Mouse (Mus musculus) heart, postnatal 0 days (tissue): ENCODE results near the gene Olfr1216. TPM values are rescaled to one million over a fixed set of nuclear protein-coding genes. Genes with fewer than 3 reads are reported as not detected.

ENCODE experiments used
- ATAC-seq: fragments of 200-750 bp; cut with Nextera tagmentation; 2 replicates; pipeline ENCODE4 v1.8.0; 2017; ENCODE audit warnings: low read depth, moderate number of reproducible peaks, moderate library complexity; ENCODE audit not compliant: insufficient read depth
- DNase-seq: peaks from one replicate; pipeline ENCODE4 v3.0.0-alpha.2; 2016; ENCODE audit warnings: low spot score
- H3K27ac ChIP-seq: fragments of 300-500 bp; sonication (generic); 2 replicates; pipeline ENCODE4 v1.5.1; 2014; ENCODE audit warnings: low read depth, mild to moderate bottlenecking
- H3K27me3 ChIP-seq: fragments of 300-500 bp; sonication (generic); 2 replicates; pipeline ENCODE4 v1.6.1; 2014; ENCODE audit warnings: low read length, mixed read lengths; ENCODE audit not compliant: control insufficient read depth, insufficient read depth
- H3K36me3 ChIP-seq: fragments of 300-500 bp; sonication (generic); replicated peaks from 2 replicates; pipeline ENCODE4 v1.6.1; 2014; ENCODE audit warnings: low read length, mixed read lengths; ENCODE audit not compliant: control insufficient read depth, insufficient read depth
- H3K4me1 ChIP-seq: fragments of 300-500 bp; sonication (generic); 2 replicates; pipeline ENCODE4 v1.6.1; 2014; ENCODE audit warnings: antibody characterized with exemption; ENCODE audit not compliant: control insufficient read depth, insufficient read depth
- H3K4me2 ChIP-seq: fragments of 300-500 bp; sonication (generic); 2 replicates; pipeline ENCODE4 v1.6.1; 2014; ENCODE audit warnings: low read depth, mild to moderate bottlenecking, low read length, moderate library complexity
- H3K4me3 ChIP-seq: fragments of 300-500 bp; sonication (generic); 2 replicates; pipeline ENCODE4 v1.5.1; 2014; ENCODE audit warnings: low read depth, low read length
- H3K9ac ChIP-seq: fragments of 300-500 bp; sonication (generic); replicated peaks from 2 replicates; pipeline ENCODE4 v1.6.1; 2014; ENCODE audit warnings: low read depth, low read length, mixed read lengths
- H3K9me3 ChIP-seq: fragments of 300-500 bp; sonication (generic); replicated peaks from 2 replicates; pipeline ENCODE4 v1.6.1; 2016; ENCODE audit warnings: low read length; ENCODE audit not compliant: control insufficient read depth
- CTCF ChIP-seq: IDR thresholded peaks from 2 replicates; pipeline ENCODE4 v1.5.1; 2016; ENCODE audit warnings: antibody characterized with exemption, control low read depth, low read depth
- EP300 ChIP-seq: IDR thresholded peaks from 2 replicates; pipeline ENCODE4 v1.6.1; 2016; ENCODE audit warnings: antibody characterized with exemption, low read depth
- WGBS: fragments of 180-500 bp; shearing (Covaris S2); extraction: QIAGEN DNeasy Blood & Tissue Kit; methylation state at CpG from one replicate; pipeline ENCODE4 v1.1.7; 2014; 5-methylcytosine and 5-hydroxymethylcytosine counted together
- polyA plus RNA-seq: library from polyadenylated mRNA; unstranded; fragments of >200 nt; fragmentation: Nextera tagmentation; extraction: Ambion mirVana; gene quantifications from 2 replicates; pipeline ENCODE4 v1.2.1, GENCODE M21; 2015
- total RNA-seq: library from RNA; depleted of rRNA; stranded (reverse); fragments of >200 nt; gene quantifications from 2 replicates; pipeline ENCODE4 v1.2.3, GENCODE M21; 2014; ENCODE audit warnings: low replicate concordance; rRNA removed

The Olfr1216 gene
- total and polyA plus RNA-seq, 2 experiments from 2014 or later, result not detected

DNA sequence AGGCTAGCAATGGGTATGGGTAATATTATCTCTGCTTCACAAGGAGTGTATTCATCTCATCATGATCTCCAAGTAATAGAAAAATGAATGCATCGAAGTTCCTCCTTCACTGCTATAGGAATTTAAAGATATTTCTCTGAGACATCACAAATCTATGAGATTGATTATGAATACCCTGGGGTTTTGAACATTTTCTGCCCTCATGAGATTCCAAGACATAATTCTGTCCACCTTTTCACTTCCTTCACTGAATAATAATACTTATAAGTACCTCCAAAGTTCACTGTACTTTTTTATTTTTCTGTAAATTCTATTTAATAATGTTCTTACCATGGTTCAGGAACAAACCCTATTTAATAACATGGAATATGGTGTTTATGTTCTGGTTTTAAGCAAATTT, 38.0 kb downstream of the Olfr1216 start, which contains the start of gene Gm13762:
TSS of gene Gm13762 (minus strand) at position 101 of the 400 bp plus-strand sequence.
- Histone ChIP-seq H3K9ac (no peak within 1 kb of the TSS), H3K4me1 (no peaks in the 10 kb centered on the region), H3K27ac (no peak within 1 kb of the TSS), H3K27me3 (no peaks in the 10 kb centered on the region), H3K36me3 (no peaks in the 10 kb centered on the region), H3K4me2 (no peak within 1 kb of the TSS), H3K4me3 (no peak within 1 kb of the TSS), H3K9me3 (no peaks in the 10 kb centered on the region)
- DNase-seq (no peak), ATAC-seq (no peak)
- 64% methylated on average over 1 of the region's 1 CpGs for WGBS
- no peak for TF ChIP-seq CTCF
- no peak for TF ChIP-seq EP300

Other genes with a start within 250 kb of the Olfr1216 start
- not detected in 2 replicates for gene Olfr1200, start 247.9 kb downstream of the Olfr1216 start, total RNA-seq
- not detected in 2 replicates for gene Olfr1200, start 247.9 kb downstream of the Olfr1216 start, polyA plus RNA-seq
- not detected in 2 replicates for gene Olfr1201, start 225.3 kb downstream of the Olfr1216 start, total RNA-seq
- gene Olfr1201, start 225.3 kb downstream of the Olfr1216 start, polyA plus RNA-seq, result not detected in 2 replicates
- not detected in 2 replicates for gene Olfr1202, start 203.8 kb downstream of the Olfr1216 start, total RNA-seq
- gene Olfr1202, start 203.8 kb downstream of the Olfr1216 start, polyA plus RNA-seq, result not detected in 2 replicates
- not detected in 2 replicates for gene Olfr1205, start 188.6 kb downstream of the Olfr1216 start, total RNA-seq
- not detected in 2 replicates for gene Olfr1205, start 188.6 kb downstream of the Olfr1216 start, polyA plus RNA-seq
- not detected in 2 replicates for gene Olfr1204, start 169.0 kb downstream of the Olfr1216 start, total RNA-seq
- gene Olfr1204, start 169.0 kb downstream of the Olfr1216 start, polyA plus RNA-seq, result not detected in 2 replicates
- not detected in 2 replicates for gene Olfr1206, start 155.1 kb downstream of the Olfr1216 start, total RNA-seq
- not detected in 2 replicates for gene Olfr1206, start 155.1 kb downstream of the Olfr1216 start, polyA plus RNA-seq
- gene Olfr1208, start 116.0 kb downstream of the Olfr1216 start, total RNA-seq, result not detected in 2 replicates
- not detected in 2 replicates for gene Olfr1208, start 116.0 kb downstream of the Olfr1216 start, polyA plus RNA-seq
- gene Olfr1209, start 103.2 kb downstream of the Olfr1216 start, total RNA-seq, result not detected in 2 replicates
- gene Olfr1209, start 103.2 kb downstream of the Olfr1216 start, polyA plus RNA-seq, result not detected in 2 replicates
- gene Olfr1211, start 80.2 kb downstream of the Olfr1216 start, total RNA-seq, result not detected in 2 replicates
- not detected in 2 replicates for gene Olfr1211, start 80.2 kb downstream of the Olfr1216 start, polyA plus RNA-seq
- not detected in 2 replicates for gene Olfr1212, start 64.4 kb downstream of the Olfr1216 start, total RNA-seq
- gene Olfr1212, start 64.4 kb downstream of the Olfr1216 start, polyA plus RNA-seq, result not detected in 2 replicates
- not detected in 2 replicates for gene Gm13762, start 38.1 kb downstream of the Olfr1216 start, total RNA-seq
- not detected in 2 replicates for gene Gm13762, start 38.1 kb downstream of the Olfr1216 start, polyA plus RNA-seq
- not detected in 2 replicates for gene Olfr1214, start 25.7 kb downstream of the Olfr1216 start, total RNA-seq
- not detected in 2 replicates for gene Olfr1214, start 25.7 kb downstream of the Olfr1216 start, polyA plus RNA-seq
- not detected in 2 replicates for gene Olfr1215, start 11.4 kb downstream of the Olfr1216 start, total RNA-seq
- not detected in 2 replicates for gene Olfr1215, start 11.4 kb downstream of the Olfr1216 start, polyA plus RNA-seq
- gene Olfr1217, start 13.7 kb upstream of the Olfr1216 start, total RNA-seq, result not detected in 2 replicates
- not detected in 2 replicates for gene Olfr1217, start 13.7 kb upstream of the Olfr1216 start, polyA plus RNA-seq
- gene Olfr1218, start 42.8 kb upstream of the Olfr1216 start, total RNA-seq, result not detected in 2 replicates
- not detected in 2 replicates for gene Olfr1218, start 42.8 kb upstream of the Olfr1216 start, polyA plus RNA-seq
- not detected in 2 replicates for gene Olfr1219, start 65.2 kb upstream of the Olfr1216 start, total RNA-seq
- not detected in 2 replicates for gene Olfr1219, start 65.2 kb upstream of the Olfr1216 start, polyA plus RNA-seq
- gene Olfr1220, start 88.5 kb upstream of the Olfr1216 start, total RNA-seq, result not detected in 2 replicates
- gene Olfr1220, start 88.5 kb upstream of the Olfr1216 start, polyA plus RNA-seq, result not detected in 2 replicates
- gene Olfr1221, start 98.9 kb upstream of the Olfr1216 start, total RNA-seq, result not detected in 2 replicates
- gene Olfr1221, start 98.9 kb upstream of the Olfr1216 start, polyA plus RNA-seq, result not detected in 2 replicates
- gene Olfr1222, start 114.7 kb upstream of the Olfr1216 start, total RNA-seq, result not detected in 2 replicates
- gene Olfr1222, start 114.7 kb upstream of the Olfr1216 start, polyA plus RNA-seq, result not detected in 2 replicates
- not detected in 2 replicates for gene Olfr1223, start 133.2 kb upstream of the Olfr1216 start, total RNA-seq
- not detected in 2 replicates for gene Olfr1223, start 133.2 kb upstream of the Olfr1216 start, polyA plus RNA-seq
- gene Olfr1224-ps1, start 145.8 kb upstream of the Olfr1216 start, total RNA-seq, result not detected in 2 replicates
- not detected in 2 replicates for gene Olfr1224-ps1, start 145.8 kb upstream of the Olfr1216 start, polyA plus RNA-seq
- gene Olfr1225, start 156.3 kb upstream of the Olfr1216 start, total RNA-seq, result not detected in 2 replicates
- not detected in 2 replicates for gene Olfr1225, start 156.3 kb upstream of the Olfr1216 start, polyA plus RNA-seq
- not detected in 2 replicates for gene Olfr1226, start 181.7 kb upstream of the Olfr1216 start, total RNA-seq
- not detected in 2 replicates for gene Olfr1226, start 181.7 kb upstream of the Olfr1216 start, polyA plus RNA-seq
- gene Olfr1228, start 235.7 kb upstream of the Olfr1216 start, total RNA-seq, result not detected in 2 replicates
- gene Olfr1228, start 235.7 kb upstream of the Olfr1216 start, polyA plus RNA-seq, result not detected in 2 replicates